Mouse (Mus musculus): ENCODE results near the gene Ccdc158.

The Ccdc158 gene

GRCm38 (mm10) chr5:92674859-92675573 is at the start of gene Ccdc158:
Gene Ccdc158, minus strand, starts transcription at chr5:92675271.
- peak; percentile 42 for DNase-seq (ENCODE audit: low spot score)

DNA sequence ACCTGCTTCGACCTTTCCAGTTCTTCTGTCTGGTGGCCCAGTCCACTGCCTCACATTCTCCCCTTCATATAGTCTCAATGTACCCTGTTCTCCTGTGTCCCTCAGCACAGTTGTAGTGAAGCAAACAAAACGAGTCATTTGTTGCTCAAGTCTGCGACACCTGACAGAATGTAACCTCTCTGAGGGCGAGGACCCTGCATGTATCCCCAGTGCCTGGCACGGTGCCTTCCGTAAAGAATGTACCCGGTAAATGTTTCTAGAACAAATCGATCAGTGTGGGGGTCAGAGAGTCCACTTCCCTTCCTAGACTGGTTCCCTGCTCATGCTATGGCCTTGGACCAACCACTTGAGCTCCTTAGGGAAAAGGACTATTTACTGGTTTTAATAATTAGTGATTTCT is 46.5 kb upstream of the Ccdc158 start:
- no peak for DNase-seq (ENCODE audit: low spot score)

- DNase-seq (ENCODE audit: low spot score) = no peak
These were observed 43.8 kb upstream of the Ccdc158 start for GRCm38 (mm10) chr5:92718856-92719255.

DNA sequence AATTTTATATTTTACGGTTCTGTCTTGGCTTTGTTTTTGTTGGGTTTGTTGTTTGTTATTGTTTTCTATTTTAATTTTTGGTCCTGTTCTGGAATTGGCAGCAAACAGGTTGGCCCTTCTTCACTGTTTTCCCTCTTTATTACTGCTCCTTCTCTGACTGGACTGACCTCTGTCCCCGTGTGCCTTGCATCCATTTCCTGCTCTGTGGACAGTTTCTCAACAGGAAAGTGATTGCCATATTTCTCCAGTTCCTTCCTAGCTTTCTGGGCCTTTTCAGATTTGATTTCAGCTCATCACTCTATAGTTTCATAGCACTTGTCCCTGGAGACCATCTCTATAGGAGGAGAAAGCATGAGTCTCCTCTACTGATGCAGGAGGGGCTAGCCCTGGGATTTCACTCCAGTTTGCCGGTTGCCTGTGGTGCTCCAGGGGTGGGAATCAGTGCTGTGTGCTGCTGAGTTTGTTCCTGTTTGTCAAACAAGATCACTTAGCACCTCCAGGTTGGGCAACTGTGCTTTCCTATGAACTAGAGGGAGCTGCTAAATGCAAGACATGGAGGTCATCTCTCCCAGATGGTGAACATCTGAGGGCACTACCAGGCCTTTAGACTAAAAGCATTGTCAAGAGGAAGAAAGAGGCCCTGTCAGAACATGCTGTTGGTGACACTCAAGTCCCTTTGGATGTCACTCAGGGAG is 42.7 kb upstream of the Ccdc158 start:
- DNase-seq (ENCODE audit: low spot score) = no peak

- no peak for DNase-seq (ENCODE audit: low spot score)
These were observed 40.8 kb upstream of the Ccdc158 start for GRCm38 (mm10) chr5:92715890-92716289.

DNA sequence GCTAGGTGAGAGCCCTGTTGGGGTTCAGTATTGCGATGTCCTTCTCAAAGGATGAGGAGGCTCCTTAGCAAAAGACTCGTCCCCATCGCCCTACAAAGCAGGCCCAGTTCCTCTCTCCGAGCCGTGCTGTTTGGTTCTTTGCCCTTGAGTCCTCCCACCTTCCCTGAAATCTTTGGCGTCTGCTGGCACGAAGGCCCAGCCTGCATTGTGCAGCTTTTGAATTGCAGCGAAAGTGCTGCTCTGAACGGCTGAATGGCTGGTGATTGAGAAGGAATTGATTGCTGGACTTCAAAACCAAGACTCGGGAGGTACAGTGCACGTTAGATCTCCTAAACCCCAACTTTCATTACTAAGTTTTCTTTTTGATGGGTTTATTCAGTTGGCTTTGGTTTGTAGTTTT is 40.2 kb upstream of the Ccdc158 start:
- DNase-seq (ENCODE audit: low spot score) = no peak

GRCm38 (mm10) chr5:92714886-92715285 is 39.8 kb upstream of the Ccdc158 start:
- no peak for DNase-seq (ENCODE audit: low spot score)

DNA sequence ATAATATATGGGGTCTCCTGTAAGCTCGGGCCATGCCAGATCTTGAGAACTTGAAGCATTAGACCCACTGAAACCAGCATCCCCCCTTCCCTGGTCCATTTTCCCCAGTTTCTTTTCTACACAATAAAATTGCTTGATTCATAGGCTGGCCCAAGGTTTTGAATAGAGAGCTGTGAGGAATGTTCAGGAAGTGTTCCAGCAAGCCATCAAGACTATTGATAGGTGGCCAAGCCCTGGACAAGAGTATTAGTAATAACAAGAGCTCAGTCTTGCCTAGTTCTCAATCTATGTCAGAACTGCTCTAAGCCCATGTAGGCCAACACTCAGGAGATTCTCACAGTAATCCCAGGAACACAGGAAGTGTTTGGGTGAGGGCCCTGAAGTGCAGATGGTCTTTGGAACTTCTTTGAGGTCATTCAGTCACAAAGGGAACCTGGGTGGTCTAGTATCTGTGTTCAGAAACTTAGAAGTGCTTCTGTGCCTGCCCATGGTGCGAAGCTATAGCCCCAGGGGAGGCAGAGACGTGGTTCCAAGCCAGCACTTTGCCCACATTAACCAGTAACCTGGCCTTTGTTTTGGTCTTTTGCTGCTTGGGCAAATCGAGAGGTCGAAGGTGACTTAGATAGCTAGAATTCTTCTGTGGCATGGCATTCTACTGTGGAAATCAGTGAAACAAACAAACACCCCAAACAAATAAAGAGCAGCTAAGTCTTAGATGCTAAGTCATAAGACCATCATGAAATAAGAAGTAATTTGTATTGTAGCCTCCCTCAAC is 37.7 kb upstream of the Ccdc158 start:
- no peak for DNase-seq (ENCODE audit: low spot score)

DNA sequence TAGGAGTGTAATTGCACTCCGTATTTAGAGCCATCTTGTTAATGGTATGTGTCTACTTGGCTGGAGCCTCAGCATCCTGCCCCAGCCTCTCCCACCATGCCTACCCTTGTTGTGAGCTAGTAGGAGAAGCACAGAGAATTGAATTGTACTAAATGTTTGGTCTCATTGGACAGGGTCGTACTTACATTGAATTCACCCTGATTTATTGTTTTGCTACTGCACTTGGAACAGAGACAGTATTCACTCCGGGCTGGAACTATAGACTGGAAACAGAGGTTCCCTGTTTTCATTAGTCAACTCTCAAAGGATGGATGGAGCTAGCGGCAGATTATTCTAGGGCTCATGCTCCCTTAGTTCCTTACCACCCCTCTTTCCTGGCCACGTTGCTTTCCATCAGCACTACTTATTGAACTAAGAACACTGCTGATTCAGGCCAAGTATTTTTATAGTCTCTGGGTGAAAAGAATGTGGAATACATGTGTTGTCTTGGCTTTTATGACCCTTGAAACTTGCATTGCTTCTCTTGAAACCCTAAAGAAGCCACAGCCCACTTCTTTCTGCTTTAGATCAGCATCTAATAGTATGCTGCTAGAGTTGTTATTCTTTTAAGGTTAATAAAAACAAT is 36.7 kb upstream of the Ccdc158 start:
- DNase-seq (ENCODE audit: low spot score) = no peak

DNA sequence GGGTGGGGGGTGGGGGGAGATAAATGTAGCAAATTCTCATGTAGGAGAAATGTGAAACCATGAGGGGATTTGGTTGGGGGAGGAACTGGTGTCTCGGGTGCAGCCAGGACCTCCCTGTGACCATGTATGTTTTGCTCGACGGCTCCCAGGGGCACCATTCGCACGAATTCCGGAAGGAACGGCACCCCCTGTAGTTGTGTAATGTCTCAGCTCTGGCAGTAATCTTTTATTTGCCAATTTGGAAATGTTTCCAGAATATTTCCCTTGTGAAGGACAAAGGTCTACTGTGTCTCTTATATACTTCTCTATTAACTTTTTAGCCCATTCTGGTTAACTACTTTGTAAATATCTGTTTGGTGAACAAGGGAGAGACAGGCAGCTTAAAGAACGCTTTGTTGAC is 35.7 kb upstream of the Ccdc158 start:
- no peak for DNase-seq (ENCODE audit: low spot score)

DNA sequence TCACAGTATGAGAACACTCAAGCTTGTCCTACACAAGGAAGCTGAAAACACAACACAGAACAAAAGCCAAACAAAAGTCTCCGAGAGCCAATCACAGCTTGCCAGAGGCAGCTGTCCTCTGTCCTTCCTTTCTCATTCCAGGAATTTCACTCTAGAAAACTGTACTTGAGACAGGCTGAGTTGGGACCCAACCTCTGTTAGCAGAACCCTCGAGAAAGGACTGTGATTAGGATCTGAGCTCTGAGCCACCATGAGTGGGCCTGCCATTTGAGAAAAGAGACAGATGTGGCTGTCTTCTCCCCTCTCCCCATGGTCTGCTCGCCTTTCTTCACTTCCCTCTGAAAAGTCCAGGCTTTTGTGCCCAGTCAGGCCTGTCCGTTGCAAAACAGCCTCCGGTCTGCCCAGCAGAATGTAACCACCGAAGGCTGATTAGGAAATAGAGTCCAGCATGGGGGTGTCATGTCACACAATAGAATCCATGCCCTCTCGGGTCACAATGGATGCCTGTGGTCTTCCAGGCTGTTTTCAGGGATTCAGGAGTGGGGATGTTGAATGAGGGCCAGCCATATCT is 32.9 kb upstream of the Ccdc158 start:
- DNase-seq (ENCODE audit: low spot score) = no peak

GRCm38 (mm10) chr5:92703671-92704070 is 28.6 kb upstream of the Ccdc158 start:
- DNase-seq (ENCODE audit: low spot score) = no peak

- no peak for DNase-seq (ENCODE audit: low spot score)
These were observed 26.7 kb upstream of the Ccdc158 start for GRCm38 (mm10) chr5:92701750-92702149.

DNA sequence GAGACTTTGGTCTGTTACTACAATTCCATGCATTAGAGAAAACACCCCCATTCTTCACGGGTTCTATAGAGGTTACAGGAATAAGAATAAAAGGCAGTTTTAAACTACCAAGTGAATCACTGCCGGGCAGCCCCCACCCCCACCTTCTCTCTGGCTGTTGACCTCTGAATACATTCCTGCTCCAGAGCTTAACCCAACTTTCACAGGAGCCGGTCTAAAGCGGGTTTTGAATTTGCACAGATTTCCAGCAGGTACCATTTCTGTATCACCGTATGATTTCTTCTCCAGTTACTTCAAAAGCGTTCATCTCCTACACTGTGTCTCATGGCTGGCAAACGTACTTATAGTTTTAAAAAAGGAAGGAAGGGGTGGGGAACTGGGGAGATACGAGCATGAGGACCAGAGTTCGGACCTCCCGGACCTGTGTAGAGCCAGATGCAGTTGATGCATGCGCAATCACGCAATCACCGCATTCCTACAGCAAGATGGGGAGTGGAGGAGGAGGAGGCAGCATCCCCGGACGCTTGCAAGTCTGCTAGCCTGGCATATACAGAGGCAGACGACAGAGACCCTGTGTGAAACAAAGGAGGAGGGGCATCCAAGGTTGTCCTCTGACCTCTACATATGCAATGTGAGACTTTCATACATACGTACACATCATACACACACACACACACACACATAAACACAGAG is 23.9 kb upstream of the Ccdc158 start:
- no peak for DNase-seq (ENCODE audit: low spot score)

DNA sequence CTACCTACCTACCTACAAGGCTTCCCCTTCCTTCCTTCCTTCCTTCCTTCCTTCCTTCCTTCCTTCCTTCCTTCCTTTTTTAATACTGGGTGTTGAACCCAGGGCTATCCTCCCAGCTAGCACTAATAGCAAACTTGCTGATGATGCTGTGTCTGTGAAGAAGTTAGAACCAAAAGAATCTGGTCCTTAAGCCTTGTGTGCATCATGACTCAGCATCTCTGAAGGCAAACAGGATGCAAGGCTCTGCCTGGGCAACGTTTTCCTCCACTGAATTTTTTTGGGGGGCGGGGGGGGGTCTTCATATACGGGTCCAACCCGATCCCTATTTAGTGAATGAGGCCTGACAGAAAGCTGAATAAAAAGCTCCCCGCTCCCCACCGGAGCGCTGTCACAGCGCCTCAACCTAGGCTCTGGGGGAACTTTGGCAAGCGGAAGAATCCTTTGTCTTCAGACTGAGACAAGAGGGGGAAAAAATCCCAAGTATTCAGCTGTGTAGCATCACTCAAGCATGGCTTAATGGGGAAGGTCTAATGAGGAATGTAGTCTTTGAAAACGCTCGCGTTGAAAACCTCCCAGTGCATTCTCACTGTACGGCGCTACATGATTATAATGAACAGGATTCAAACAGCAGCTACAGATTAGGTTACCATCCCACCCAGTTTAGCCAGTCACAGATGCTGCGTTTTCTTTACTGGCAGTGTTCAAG is 23.2 kb upstream of the Ccdc158 start:
- DNase-seq (ENCODE audit: low spot score) = no peak

DNA sequence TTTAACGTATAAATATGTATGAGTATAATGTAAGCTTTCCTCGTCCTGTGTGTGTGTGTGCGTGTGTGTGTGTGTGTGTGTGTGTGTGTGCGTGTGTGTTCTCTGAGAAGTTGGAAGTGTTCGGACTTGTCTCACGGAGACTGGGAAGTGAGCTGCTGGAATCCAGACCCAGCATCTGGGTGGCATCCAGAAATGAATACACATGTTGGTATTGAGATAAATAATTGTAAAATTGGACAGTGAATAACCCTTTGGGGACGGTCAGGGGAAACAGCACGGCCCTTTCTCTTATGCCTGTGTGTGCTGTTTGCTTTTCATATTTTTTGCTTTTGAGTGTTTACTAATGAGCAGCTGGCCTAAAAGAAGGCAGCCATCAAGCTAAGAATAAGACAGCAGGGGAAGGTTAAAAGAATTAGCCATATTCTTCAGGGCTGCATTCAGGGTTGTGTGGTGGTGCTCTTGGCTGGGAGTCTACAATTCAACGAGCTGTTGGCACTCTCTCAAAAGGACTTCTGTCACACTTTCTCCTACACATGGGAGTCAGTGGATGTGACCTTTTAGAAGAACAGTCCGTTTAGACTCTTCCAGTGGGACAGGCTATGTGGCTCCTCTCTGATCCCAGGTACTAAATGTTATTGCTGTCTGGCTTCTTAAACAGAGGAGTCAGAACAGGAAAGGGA is 19.4 kb upstream of the Ccdc158 start:
- no peak for DNase-seq (ENCODE audit: low spot score)

DNA sequence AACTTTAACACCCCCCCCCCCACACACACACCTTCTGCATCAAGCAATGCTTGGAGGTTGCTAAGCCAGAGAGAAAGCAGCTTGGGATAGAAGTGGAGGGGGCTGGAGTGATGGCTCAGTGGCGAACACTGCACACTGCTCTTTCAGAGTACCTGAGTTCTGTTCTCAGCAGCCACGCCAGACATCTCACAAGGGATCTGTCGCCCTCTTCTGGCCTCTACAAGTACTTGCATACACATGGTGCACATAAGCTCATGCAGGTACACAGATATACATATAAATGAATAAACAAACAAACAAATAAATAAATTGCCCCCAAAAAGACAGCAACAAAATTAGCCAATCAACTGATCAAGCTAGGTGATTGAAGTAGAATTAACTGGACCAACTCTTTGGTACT is 18.7 kb upstream of the Ccdc158 start:
- no peak for DNase-seq (ENCODE audit: low spot score)

GRCm38 (mm10) chr5:92692206-92693007 is 17.3 kb upstream of the Ccdc158 start:
- no peak for DNase-seq (ENCODE audit: low spot score)

- no peak for DNase-seq (ENCODE audit: low spot score)
These were observed 13.5 kb upstream of the Ccdc158 start for GRCm38 (mm10) chr5:92688569-92688968.

DNA sequence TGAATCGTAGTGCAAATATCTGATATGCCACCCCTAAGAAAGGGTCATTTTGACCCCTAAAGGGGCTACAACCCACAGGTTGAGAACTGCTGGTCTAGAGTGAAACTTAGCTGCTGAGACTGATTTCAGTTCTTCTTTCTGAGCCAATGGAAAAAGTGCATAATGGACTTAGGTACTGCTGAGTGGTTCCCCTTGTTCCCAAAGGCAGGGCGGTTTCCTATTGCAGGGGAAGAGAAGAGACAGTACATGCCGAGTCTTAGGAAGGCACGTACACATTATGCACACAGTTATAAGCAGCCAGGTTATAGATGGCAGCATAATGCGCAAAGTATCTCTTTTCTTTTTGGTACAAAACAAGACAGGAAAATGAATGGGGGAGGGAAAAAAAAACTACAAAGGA is 13.1 kb upstream of the Ccdc158 start:
- DNase-seq (ENCODE audit: low spot score) = no peak

Data from spleen, adult 12 weeks (tissue).